Mouse (Mus musculus) spleen, adult 18-20 months (tissue): ENCODE data around the gene Rnf17.

Experiments
- DNase-seq, 2 experiments: peaks; one replicate each; pipeline ENCODE4 v3.0.0; 2022; ENCODE audit warnings: mixed read lengths in 2 of 2

The Rnf17 gene

GRCm38 (mm10) chr14:56514775-56515174 is 112.4 kb downstream of the Rnf17 start:
- no peak for DNase-seq

GRCm38 (mm10) chr14:56530788-56531187 is 128.4 kb downstream of the Rnf17 start:
- no peak for DNase-seq

- DNase-seq, result no peak
Observed at GRCm38 (mm10) chr14:56544946-56545345, 142.6 kb downstream of the Rnf17 start.

- DNase-seq, result no peak
Observed at GRCm38 (mm10) chr14:56545491-56545890, 143.1 kb downstream of the Rnf17 start.

- no peak for DNase-seq
Observed at GRCm38 (mm10) chr14:56550960-56551359, 148.6 kb downstream of the Rnf17 start.

GRCm38 (mm10) chr14:56552924-56553323 is 150.5 kb downstream of the Rnf17 start:
- no peak for DNase-seq

GRCm38 (mm10) chr14:56553331-56553730 is 150.9 kb downstream of the Rnf17 start:
- no peak for DNase-seq

- DNase-seq, result no peak
Observed at GRCm38 (mm10) chr14:56554716-56555115, 152.3 kb downstream of the Rnf17 start.

- DNase-seq, result no peak
Observed at GRCm38 (mm10) chr14:56559134-56559533, 156.8 kb downstream of the Rnf17 start.

- no peak for DNase-seq
Observed at GRCm38 (mm10) chr14:56567476-56567875, 165.1 kb downstream of the Rnf17 start.

GRCm38 (mm10) chr14:56569041-56569440 is 166.7 kb downstream of the Rnf17 start:
- DNase-seq, result no peak

GRCm38 (mm10) chr14:56571310-56572093 is 169.1 kb downstream of the Rnf17 start:
- peak; percentile 92 to 93 for DNase-seq

GRCm38 (mm10) chr14:56572546-56572945 is 170.2 kb downstream of the Rnf17 start:
- DNase-seq, result no peak
